Mouse (Mus musculus) CD4-positive helper T cell, adult 2 months (primary cell): Measurements from ENCODE around the gene Thrb.

ENCODE experiments used
- DNase-seq: peaks from one replicate; pipeline ENCODE4 v3.0.0-alpha.2; 2012; ENCODE audit warnings: low read depth, missing footprints, low spot score

The Thrb gene

DNA sequence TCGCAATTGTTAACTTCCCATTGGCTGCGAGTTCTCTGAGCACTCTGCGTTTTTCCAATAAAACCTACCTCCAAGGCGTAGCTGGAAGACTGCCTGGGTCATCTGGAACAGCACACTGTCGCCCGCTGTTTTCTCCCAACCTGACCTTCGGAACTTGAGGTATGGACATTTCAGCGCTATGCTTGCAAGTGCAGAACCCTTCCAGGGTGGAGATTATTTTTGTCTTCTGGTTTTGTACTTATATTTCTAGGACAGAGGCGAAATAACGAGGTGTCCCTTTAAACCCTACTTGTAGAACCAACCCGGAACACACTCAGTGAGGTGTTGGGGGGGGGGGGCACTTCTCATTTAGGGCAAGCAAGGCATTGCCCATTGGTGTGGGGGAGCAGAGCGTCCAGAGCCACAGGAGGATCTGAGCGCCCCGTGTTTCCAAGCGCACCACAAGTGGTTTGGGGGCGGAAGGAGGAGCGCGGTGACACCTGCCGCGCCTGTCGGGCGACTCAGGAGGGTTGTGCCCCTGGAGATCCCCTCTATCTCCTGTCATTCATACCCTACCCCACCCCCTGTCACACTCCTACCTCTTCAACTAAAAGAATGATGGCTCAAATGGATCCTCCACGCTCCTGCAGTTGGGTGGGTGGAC, at the start of gene Thrb:
Gene Thrb, plus strand, starts transcription at position 576 of the 643 bp plus-strand sequence.
- peak; percentile 23 for DNase-seq

DNA sequence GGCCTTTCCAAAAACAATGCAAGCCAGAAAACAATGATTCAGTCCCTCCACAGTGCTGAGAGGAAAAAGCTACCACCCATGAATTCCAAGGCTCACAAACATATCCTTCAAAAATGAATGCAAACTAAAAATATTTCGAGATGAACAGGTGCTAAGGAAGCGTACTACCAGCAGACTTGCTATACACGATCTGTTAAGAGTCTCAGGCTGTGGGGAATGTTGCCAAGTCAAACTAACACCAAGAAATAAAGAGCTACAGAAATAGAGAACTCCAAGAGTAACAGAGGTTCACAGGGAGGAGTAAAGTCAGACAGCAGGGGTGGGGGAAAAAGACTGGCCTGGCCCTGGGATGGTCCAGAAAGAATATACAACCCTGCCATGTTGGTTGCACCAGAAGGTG, 38.4 kb upstream of the Thrb start:
- no peak for DNase-seq

GRCm38 (mm10) chr14:17623936-17624335, 36.1 kb upstream of the Thrb start:
- DNase-seq, result no peak

DNA sequence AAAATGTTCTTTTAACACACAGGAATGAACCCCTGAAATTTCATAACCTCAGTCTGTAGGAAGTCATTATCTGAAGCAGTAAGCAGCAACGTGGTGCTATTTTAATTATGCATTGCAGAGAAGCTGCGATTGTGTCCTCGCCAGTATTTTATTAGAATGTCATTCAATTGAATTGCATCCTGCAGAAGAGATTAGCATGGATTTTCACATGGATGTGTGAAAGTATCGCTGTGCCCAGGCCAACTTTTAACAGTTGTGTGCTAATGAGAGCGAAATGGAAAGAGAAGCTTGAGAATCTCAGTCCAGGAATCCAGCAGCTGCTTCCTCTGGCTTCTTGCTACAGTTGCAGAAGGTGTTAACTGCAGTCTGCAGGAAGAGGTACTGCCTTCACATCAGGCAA, 30.8 kb upstream of the Thrb start:
- DNase-seq, result no peak

GRCm38 (mm10) chr14:17632887-17633522, 27.1 kb upstream of the Thrb start:
- DNase-seq, result no peak

DNA sequence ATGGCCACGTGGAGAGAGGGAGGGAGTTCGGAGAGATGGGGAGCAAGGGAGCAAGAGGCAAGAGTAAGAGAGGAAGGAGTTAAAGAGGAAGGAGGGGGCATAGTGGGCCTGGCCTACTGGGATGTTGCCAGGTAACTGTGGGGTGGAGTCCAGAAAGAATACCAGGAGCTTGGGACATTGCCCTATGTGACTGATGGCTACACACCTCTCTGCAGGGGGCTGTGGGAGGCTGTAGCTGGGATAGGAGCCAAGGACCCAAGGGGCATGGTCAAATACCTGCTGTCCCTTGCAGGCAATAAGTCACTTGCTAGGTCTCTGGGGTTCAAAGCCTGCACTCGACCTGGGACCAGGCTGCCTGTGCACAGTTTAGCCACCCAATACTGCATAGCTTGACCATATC, 23.1 kb upstream of the Thrb start:
- DNase-seq, result no peak

DNA sequence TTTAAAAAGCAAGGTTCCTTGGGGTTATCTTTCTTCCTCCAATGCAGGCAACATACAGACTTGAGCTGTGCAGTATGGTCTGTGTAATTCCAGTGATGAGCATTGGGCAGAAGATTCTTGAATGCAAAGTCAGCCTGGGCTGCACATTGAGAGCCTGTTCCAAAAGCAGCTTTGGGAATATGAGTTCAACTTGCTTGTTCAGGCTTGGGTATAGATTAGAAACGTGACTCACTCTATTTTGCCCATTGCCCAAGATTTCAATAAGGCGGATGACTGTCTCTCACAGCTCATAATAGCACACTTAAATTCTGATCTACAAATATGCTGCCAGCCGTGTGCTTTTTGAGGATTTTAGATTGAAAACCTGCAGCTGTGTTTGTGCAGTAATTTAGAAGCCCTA, 18.3 kb upstream of the Thrb start:
- no peak for DNase-seq

GRCm38 (mm10) chr14:17655084-17655483, 5.0 kb upstream of the Thrb start:
- DNase-seq, result no peak

GRCm38 (mm10) chr14:17659031-17659430, 1.0 kb upstream of the Thrb start:
- DNase-seq, result peak; percentile 54

DNA sequence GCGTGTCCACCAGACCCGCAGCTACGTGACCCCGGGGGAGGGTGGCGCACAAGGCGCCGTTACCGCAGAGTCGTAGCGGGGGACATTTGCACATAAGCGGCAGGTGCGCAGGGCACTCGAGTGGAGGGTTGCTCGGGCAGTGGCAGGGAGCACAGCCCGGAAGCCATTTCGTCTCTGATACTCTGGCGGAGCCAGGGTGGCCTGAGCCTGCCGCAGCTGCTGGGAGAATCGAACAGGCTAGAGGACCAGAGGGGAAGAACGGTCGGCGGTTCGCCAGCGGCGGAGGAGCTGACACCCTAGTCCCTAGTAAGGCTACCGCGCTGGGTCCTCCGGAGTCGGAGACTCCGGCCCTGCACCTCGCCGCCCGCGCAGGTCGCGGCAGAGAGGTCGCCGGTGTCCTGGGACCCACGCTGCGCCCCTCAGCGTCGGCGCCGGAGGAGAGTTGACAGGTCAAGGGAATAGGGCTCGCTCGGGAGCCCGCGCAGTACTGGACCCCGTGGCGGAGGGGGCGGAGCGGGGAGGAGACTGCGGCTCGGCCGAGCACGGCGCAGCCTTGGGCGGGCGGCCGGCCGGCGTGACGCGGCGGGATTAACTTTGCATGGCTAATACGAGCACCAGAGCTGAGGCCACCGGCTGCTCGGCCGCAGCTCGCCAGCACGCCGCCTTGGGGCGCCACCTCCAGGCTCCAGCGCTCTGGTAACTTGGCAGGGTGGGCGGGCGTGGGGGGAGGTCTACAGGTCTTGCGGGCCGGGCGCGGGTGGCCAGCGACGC, 453 bp downstream of the Thrb start:
- DNase-seq, result peak; percentile 23

DNA sequence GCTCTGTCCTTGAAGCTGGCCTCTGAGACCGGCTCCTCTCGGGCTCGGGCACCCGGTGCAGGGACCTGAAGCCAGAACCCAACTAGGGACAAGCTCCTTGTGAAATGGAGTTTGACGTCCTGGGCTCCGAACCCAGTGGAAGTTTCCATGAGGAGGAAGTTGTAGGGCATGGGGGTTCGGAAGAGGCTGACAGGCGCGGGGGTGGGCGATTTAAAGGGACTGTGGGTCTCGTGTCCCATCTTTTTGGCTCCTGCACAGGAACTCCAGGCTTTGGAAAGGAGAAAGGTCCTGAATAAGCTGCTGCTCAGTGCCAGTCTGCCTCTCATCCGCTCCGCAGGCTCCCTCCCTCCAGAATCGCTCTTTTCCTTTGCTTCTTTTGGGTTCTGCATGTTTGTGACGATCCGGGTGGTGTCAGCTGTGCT, 1.1 kb downstream of the Thrb start:
- DNase-seq, result peak; percentile 10

GRCm38 (mm10) chr14:17662087-17662486, 2.0 kb downstream of the Thrb start:
- DNase-seq, result no peak

- DNase-seq, result no peak
These were observed 14.3 kb downstream of the Thrb start for GRCm38 (mm10) chr14:17674335-17674734.

GRCm38 (mm10) chr14:17675214-17675613, 15.2 kb downstream of the Thrb start:
- DNase-seq, result no peak

GRCm38 (mm10) chr14:17681479-17681878, 21.4 kb downstream of the Thrb start:
- no peak for DNase-seq

DNA sequence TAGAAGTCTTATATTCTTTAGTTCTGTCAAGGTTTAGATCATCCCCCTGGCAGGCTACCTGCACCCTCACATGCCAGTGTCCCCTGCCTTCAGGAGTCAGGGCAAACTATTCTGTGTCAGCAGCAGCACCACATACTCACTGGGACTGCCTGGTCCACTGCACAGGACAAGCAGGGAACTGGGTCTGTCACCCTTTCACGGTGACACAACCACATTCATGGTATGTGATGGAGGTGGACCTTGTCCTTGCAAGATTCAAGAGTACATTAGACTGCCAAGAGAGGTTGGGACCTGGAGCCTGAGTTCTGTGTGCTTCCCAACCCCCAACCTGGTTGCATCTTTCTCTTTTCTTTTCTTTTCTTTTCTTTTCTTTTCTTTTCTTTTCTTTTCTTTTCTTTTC, 24.8 kb downstream of the Thrb start:
- DNase-seq, result no peak

DNA sequence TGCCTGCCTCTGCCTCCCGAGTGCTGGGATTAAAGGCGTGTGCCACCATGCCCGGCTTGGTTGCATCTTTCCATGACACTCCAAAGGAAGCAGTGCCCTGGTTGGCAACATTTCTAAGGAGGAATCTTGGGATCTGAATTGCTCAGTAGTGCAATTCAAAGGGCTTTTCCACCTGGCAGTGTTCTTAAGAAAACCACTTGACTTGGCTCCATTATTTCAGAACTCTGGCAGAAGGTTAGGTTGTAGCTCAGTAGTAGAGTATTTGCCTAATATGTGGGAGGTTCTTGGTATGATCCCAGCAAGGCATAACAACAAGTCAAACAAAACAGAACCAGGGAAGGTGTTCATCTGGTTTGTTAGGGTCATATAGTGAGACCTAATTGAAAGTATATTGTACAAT, 25.4 kb downstream of the Thrb start:
- no peak for DNase-seq

DNA sequence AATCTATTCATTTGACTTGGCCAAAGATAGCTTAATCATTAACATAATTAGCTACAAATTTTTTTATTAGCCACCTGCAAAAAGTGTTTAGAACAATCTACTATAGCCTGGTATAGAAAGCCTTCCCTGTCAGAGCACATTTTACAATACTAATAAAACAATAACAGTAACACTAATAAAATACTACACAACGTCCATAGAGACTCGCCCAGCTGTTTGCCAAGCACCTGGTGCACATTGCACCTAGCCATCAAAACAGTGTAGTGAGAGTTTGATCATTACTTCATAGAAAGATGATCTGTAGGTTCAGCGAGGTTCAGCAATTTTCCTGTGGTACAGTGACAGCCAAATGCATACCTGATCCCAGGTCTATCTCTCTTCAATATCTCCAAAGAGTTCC, 26.9 kb downstream of the Thrb start:
- DNase-seq, result no peak

DNA sequence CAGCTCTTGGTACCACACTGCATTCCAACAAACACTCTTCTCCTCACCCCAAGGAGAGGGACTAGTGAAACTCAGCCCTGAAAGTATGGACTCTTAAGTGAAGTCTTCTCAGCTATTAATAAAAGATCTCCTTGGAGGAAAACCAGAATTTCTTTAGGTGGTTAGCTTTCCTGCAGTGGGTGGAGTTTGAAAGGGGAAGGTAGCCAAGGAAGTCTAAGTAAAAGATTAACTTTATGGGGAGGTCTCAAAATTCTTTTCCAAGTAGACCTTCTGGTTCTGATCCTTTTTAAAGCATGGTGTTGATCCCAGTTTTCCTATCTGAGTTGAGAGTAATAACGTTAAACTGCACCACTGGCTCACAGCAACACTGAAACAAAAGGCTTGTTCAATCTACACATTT, 31.2 kb downstream of the Thrb start:
- no peak for DNase-seq

DNA sequence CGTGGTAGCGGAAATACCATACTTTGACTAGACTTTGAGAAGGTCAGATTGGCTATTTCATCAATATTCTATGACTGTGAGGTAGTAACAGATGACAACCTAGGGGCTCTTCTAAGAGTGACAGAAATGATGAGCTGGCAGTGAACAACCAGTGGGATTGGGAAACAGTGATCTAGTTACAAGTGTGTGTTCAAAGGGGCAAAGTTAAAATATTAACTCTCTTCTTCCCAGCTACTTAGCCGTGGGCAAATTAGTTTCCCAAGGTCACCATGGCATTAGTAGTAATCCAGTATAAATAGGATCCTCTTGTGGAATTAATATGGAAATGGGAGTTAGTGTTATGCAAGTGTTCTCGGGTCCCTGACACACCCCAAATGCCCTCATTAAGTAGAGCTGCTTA, 35.5 kb downstream of the Thrb start:
- DNase-seq, result no peak

DNA sequence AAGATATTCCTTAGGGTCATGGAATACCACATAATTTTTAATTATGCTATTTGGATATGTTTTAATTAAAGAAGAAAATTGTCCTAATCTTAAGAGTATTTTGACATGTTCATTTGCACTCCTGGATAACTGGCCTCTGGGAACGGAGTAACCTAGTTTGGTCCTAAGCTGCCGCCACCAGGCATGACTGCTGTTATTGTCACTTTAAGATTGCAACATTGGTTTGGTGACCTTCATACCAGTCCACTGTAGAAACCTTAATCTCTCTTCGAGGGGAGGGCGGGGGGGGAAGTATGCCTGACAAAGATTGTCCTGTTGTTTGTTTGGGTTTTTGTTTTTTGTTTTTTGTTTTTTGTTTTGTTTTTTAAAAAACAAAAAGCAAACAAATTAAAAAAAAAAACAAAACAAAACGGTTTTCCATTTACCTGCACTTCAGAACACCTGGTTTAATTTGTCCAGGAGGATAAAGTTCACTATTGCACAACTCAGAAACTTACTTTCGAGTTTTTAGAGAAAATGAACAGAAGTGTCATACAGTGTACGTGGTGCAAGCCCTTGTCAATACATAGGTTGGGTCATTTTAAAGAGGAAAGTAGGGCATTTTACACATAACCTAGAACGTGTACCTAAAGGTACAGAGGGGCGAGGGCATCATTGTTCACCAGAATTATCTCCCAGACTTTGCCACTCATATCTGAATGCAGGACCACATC, 38.0 kb downstream of the Thrb start:
- no peak for DNase-seq

- no peak for DNase-seq
These were observed 40.2 kb downstream of the Thrb start for GRCm38 (mm10) chr14:17700228-17700627.
